Mouse (Mus musculus) embryo, embryonic 11 days (tissue): ENCODE data around the gene C2cd4a.

Experiments
- DNase-seq: peaks from one replicate; pipeline ENCODE4 v3.0.0-alpha.2; 2015

Gene C2cd4a

GRCm38 (mm10) chr9:67783925-67784324 is 48.2 kb downstream of the C2cd4a start:
- no peak for DNase-seq

GRCm38 (mm10) chr9:67783464-67783863 is 48.7 kb downstream of the C2cd4a start:
- DNase-seq = no peak

- no peak for DNase-seq
Observed at GRCm38 (mm10) chr9:67782786-67783185, 49.3 kb downstream of the C2cd4a start.
